Mouse (Mus musculus): Measurements from ENCODE around the gene Igfbp4.

- TF ChIP-seq HCFC1 (IDR thresholded peaks at IDR 0.05; ENCODE audit: borderline replicate concordance, insufficient read depth, low read length) = no peak
- TF ChIP-seq MAFK (IDR thresholded peaks at IDR 0.05; ENCODE audit: insufficient read depth, low read depth, low read length) = no peak
- TF ChIP-seq CHD2 (IDR thresholded peaks at IDR 0.05; ENCODE audit: low read depth, low read length) = no peak
Measured at GRCm38 (mm10) chr11:99019844-99020243, 21.2 kb upstream of the Igfbp4 start.
